Mouse (Mus musculus) testis, adult 2 months (tissue): ENCODE data around the gene Rrnad1.

Source experiments
- CTCF ChIP-seq: fragments of 200-500 bp; IDR thresholded peaks from 2 replicates; pipeline ENCODE4 v1.5.1; 2012; ENCODE audit warnings: low read depth, mild to moderate bottlenecking, inconsistent platforms, low read length, moderate library complexity; ENCODE audit not compliant: control insufficient read depth, insufficient read depth, insufficient replicate concordance
- POLR2A ChIP-seq: fragments of 200-500 bp; IDR thresholded peaks from 2 replicates; pipeline ENCODE4 v1.6.1; 2012; ENCODE audit warnings: low read depth, mild to moderate bottlenecking, inconsistent platforms, low read length, moderate library complexity; ENCODE audit not compliant: control insufficient read depth

GRCm38 (mm10) chr3:87947056-87947810, 16.7 kb upstream of the Rrnad1 start:
- TF ChIP-seq POLR2A (no peak), CTCF (no peak)
